Mouse (Mus musculus): ENCODE measurements around the gene Fopnl. TPM values are rescaled to one million over a fixed set of nuclear protein-coding genes. Genes with fewer than 3 reads are reported as not detected.

The Fopnl gene
- total RNA-seq (2023) = 10 to 100 TPM; 47.9 to 49.0 TPM

GRCm38 (mm10) chr16:14316884-14317876 is at the start of gene Fopnl:
Fopnl (minus strand) TSS chr16:14317405.

GRCm38 (mm10) chr16:14361362-14362098 is 44.3 kb upstream of the Fopnl start, which contains the start of gene Abcc1:
Abcc1 (plus strand) TSS chr16:14361558.

GRCm38 (mm10) chr16:14291223-14291622 is 26.0 kb downstream of the Fopnl start, which contains the start of gene Myh11:
Myh11 (minus strand) TSS chr16:14291372.

Other genes with a start within 250 kb of the Fopnl start
- 10 to 100 TPM; 38.4 to 43.0 TPM for gene Nde1, start 154.1 kb downstream of the Fopnl start, total RNA-seq (2023)
- 10 to 100 TPM; 64.2 to 71.1 TPM for gene Marf1, start 154.1 kb downstream of the Fopnl start, total RNA-seq (2023)
- gene Myh11, start 26.0 kb downstream of the Fopnl start, total RNA-seq (2023) = not detected
- gene Abcc1, start 44.2 kb upstream of the Fopnl start, total RNA-seq (2023) = 10 to 100 TPM; 58.5 to 60.9 TPM
- gene A630010A05Rik, start 244.9 kb upstream of the Fopnl start, total RNA-seq (2023) = not detected